Mouse (Mus musculus) G1E (cell line): Measurements from ENCODE around the gene Dnase1l1.

Experiments used
- CTCF ChIP-seq: IDR thresholded peaks from 2 replicates; pipeline ENCODE4 v1.5.1; 2012; ENCODE audit warnings: low read depth, low read length, inconsistent platforms, mixed read lengths
- GATA2 ChIP-seq: IDR thresholded peaks from 2 replicates; pipeline ENCODE4 v1.6.1; 2012; ENCODE audit warnings: low read depth, low read length, inconsistent platforms, borderline replicate concordance
- POLR2AphosphoS5 ChIP-seq: IDR thresholded peaks from 2 replicates; pipeline ENCODE4 v1.6.1; 2012; ENCODE audit warnings: low read depth, low read length, inconsistent platforms; ENCODE audit not compliant: insufficient replicate concordance

DNA sequence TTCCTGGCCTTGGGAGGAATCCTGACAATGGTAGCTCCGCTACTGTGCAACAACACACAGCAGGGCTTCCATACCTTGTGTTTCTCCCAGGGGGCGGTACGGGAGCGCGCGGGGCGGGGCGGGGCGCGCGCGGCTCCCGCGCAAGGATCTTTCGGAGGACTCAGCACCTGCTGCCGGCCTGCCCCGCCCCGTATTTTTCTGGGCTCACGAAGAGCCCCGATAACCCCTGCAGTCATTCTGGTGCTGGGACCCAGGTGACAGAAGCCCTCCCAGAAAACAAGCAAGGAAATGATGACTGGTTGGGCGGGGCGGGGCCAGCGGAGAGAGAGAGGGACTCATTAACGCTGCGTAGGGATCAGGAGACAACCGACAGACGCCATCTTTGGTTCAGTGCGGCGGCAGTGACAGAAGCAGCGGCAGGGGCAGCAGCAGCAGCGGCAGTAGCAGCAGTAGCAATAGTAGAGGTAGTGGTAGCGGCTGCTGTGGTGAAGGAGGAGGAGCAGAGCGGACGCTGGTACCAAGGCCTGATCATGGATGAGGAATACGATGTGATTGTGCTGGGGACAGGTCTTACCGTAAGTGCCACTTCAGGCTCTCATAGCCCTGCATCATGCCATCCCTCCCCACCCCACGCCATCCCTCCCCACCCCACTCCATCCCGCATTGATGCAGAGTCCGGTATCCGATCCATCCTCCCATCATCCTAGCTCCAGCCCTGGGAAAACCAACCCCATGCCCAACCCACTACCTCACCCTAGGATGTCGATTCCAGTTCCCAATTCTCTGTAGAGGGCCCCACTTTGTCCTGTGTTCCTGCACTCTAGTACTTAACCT is 22.9 kb upstream of the Dnase1l1 start, which contains the start of gene Gdi1:
- TF ChIP-seq CTCF = no peak
- TF ChIP-seq POLR2AphosphoS5 = no peak; the same call in 1 of the 2 replicates
- no peak for TF ChIP-seq GATA2
